Mouse (Mus musculus): Measurements from ENCODE around the gene Tmem178b.

- no peak for TF ChIP-seq CTCF (IDR thresholded peaks at IDR 0.05; ENCODE audit: extremely low read depth, insufficient read length, insufficient replicate concordance, low read depth, low read length)
- TF ChIP-seq POLR2A (IDR thresholded peaks at IDR 0.05; ENCODE audit: low read depth, low read length) = no peak
Observed at GRCm38 (mm10) chr6:39896500-39896899, 23.4 kb downstream of the Tmem178b start.

Measured in small intestine, adult 2 months (tissue).